Mouse (Mus musculus) retina, adult 2 months (tissue): ENCODE measurements around the gene Chst12.

ENCODE experiments used
- DNase-seq: peaks from one replicate; pipeline ENCODE4 v3.0.0-alpha.2; 2012; ENCODE audit warnings: low read depth, low spot score

The Chst12 gene

DNA sequence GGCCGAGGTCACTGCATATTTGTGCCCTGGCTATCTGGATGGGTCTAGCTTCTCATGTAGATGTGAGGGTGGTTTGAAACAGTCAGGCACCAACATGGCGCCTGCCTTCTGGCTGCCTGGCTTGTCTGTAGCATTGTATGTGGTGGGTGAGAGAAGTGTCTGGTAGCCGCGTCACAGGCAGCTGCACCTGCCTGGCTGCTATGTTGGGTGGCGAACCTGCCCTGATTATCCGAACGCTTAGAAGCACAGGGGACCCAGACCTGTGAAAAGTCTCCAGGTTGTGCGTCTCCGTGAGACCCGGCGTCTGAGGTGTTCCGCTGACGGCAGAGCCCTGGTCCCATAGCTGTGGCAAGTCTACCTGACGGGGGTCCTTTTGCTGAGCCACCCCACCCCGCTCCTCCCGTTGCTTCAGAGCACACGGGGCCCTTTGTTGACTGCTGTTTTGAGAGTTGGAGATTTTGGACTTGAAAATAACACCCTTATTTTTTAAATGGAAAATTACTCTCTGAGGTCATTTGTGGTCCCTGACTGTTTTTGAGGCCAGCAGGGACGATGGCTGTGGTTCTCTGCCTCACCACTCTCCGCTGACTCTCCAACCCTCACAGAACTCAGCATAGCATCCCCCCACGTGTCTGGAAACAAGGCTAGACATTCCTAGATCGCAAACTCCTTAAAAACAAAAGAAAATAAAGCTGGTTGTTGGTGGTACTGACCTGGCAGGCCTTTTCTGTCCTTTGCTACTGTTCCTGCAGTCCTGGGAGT is 12.0 kb downstream of the Chst12 start:
- no peak for DNase-seq

DNA sequence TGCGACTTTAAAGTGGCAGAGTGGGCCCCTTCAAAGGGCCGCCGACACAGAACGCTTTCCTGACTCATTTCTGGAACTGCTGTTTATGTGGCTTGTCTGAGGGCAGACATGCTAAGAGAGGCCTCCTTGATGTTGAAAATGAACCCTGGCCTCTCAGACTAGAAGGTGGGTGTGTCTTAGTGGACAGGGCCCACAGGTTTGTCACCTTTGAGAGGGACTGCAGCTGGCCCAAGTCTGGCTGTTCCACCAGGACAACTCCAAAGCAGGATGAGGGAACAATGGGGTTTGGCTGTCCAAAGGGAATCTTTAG is 12.5 kb downstream of the Chst12 start:
- no peak for DNase-seq

GRCm38 (mm10) chr5:140521196-140521595 is 15.8 kb downstream of the Chst12 start:
- DNase-seq, result no peak

- no peak for DNase-seq
Observed at GRCm38 (mm10) chr5:140526754-140527153, 21.4 kb downstream of the Chst12 start.

- no peak for DNase-seq
Observed at GRCm38 (mm10) chr5:140538111-140538683, 32.8 kb downstream of the Chst12 start.

DNA sequence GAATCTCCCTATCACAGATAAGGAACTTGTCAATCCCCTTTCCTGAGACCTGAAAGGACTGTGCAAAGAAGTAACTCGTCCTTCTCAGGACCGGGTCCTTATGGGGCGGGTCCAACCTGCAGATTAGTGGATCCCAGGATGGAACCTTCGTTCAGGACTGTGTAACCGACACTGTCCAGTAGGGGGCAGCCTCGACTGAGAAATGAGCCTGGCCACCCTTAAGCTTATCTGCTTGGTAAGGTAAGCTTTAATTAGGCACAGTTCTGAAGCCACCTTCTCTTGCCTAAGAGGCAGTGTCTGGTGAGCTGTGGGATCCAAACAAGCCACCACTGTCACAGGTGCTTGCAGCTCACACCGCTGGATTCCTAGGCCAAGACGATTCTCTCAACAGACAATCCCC is 34.8 kb downstream of the Chst12 start:
- DNase-seq, result peak; percentile 72

GRCm38 (mm10) chr5:140542811-140543575 is 37.6 kb downstream of the Chst12 start:
- DNase-seq, result no peak

DNA sequence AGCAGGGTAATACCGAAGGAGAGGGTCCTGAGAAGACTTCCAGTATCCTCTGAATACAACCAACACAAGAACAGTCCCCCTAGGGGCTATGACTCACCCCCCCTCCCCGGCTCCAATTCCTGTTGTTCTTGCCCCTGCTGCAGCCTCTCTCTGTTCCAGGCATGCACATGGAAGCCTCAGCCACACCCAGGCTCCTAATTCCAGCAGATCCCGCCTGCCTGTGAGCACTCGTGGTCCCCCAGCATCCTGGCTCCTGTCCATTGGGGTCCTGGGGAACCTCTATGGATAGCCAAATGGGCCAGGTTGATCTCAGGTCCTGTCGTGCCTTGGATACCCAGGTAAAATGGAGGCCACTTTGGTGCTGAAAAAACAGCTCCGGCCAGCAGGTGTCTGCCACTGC is 40.3 kb downstream of the Chst12 start:
- no peak for DNase-seq

- DNase-seq, result no peak
Observed at GRCm38 (mm10) chr5:140546332-140546731, 41.0 kb downstream of the Chst12 start.

- no peak for DNase-seq
Observed at GRCm38 (mm10) chr5:140549306-140550047, 44.1 kb downstream of the Chst12 start.

GRCm38 (mm10) chr5:140553719-140554118 is 48.4 kb downstream of the Chst12 start:
- DNase-seq, result no peak

DNA sequence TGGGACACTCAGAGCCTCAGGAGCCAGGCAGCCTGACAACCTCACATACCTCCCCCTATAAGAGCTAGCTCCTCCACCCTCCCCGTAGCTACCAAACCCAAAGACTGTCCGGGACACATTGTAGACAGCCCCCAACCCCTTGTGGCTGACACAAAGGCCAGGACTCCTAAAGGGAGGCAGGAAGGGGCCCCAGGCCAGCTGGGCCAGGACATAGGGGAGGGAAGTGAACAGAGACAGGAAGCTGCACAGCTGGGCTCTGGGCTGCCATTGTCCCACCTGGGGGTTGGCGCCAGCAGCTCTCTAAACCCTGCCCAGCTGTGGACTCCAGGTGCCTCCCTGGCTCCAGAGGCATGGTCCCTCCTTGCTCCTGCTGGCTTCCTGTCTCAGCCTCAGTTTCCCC is 51.5 kb downstream of the Chst12 start:
- DNase-seq, result no peak

DNA sequence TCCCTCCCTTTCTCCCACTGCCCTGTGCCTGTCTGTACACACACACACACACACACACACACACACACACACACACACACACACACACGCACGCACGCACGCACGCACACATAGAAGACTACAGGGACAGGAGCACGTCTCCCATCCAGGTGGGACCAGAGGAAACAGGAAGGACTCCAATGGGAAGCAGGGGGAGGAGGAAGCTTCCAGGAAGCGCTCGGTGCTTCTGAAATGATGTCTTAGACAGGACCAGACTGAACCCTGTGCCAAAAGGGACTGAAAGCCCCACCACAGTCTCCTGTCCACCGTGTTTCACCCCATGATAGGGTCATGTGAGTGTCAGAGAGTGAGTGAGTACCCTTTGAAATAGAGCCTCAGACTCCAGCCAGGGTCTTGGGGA is 57.3 kb downstream of the Chst12 start:
- DNase-seq, result no peak

GRCm38 (mm10) chr5:140564896-140565295 is 59.5 kb downstream of the Chst12 start, which contains the start of gene Grifin:
Gene Grifin (minus strand): TSS chr5:140565071.
- DNase-seq, result no peak

DNA sequence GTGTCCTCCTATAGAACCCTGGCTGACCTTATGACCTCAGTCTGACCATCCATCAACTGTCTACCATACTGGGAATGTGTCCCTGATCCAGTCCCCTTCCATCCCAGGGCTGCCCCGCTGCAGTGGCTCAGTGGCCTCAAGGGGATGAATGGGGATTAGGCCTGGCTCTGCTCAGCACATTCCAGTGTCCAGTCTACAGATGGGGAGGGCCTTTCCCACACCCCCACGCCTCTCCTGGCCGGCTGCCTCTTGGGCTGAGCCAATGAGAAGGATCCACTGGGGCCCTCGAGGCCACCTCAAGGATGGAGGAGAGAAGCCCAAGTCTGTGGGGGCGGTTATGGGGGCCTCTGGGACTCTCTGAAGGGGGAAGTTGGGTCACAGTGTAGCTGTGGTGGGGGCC is 60.1 kb downstream of the Chst12 start:
- DNase-seq, result no peak

- no peak for DNase-seq
Observed at GRCm38 (mm10) chr5:140565856-140566255, 60.5 kb downstream of the Chst12 start.

DNA sequence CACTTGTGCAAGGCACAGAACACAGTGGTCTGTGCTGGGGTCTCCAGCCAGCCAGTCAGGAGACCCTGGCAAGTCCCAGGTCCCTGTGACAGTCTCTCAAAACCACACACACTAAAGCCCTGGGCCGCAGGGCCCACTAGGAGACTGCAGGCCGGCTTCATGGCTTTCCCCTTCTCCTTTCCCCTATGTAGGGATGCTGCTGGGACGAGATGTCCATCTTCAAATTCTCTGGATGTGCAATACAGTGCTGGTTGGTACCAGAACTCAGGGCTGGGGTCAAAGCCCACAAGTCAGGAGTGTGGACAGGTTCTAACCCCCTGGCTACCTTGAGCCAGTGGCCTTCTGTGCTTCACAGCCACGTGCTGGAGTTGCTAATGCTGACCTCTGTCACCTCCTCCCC is 60.9 kb downstream of the Chst12 start:
- DNase-seq, result no peak

DNA sequence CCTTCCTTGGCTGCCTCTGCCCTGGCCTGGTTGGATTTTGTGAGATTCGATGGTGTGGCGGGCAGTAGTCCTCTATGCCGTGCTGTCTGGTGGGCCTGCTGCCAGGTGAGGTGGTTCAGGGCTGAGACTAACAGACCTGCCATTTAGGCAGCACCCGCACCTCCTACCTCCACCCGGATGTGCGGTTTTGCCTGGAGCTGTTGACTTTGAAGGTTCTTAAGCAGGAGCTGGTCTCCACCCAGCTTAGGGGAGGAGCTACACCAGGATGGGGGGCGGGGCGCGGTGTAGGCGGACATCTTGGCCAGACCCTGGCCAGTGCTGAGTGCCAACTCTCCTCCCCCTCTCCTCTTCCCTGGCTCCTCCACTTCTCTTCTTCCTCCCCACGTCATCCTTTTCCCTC is 62.0 kb downstream of the Chst12 start:
- no peak for DNase-seq

- no peak for DNase-seq
Observed at GRCm38 (mm10) chr5:140567751-140568150, 62.4 kb downstream of the Chst12 start.

DNA sequence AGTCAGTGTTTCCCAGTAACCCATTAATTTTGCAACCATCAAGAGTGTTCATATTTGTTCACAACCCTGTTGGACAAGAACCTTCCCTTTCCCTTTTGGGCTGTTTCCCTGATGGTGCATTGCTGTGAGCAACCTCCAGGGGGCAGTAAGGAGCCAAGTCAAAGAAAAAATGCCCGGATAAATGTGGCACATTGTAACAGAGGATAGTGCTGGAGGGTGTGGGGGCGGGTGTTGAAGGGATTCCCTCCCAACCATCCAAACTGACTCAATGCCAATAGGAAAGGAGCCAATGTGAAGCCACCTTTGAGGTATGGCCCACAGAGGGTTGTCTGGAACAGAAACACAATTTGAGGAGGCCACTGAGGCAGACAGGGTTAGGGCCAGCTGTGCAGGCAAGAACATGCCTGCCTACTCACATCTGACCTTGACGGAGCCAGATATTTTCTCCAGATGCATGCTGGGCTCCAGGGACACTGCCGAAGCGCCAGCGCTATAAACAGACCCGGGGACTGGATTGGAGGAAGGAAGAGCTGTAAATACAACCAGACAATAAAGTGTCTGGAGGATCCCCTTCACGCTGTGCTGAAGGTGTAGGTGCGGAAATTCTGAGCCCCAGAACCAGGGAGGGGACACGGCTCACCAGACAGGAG is 63.1 kb downstream of the Chst12 start:
- DNase-seq, result no peak

- no peak for DNase-seq
Observed at GRCm38 (mm10) chr5:140569032-140569595, 63.8 kb downstream of the Chst12 start.
